Mouse (Mus musculus) stomach, embryonic 15.5 days (tissue): ENCODE measurements at regions not wholly inside any gene's neighbourhood (a gene's known extent, or its start where the extent isn't known, plus 50 kb on each side); places are given as distances from the start of the nearest gene placed in this dataset.

Source experiments
- ATAC-seq: fragments of 200-750 bp; cut with Nextera tagmentation; 2 replicates; pipeline ENCODE4 v1.8.0; 2017; ENCODE audit warnings: low read depth, moderate number of reproducible peaks, moderate TSS enrichment; ENCODE audit not compliant: insufficient read depth, low FRiP score
- H3K27ac ChIP-seq: fragments of 300-500 bp; sonication (generic); 2 replicates; pipeline ENCODE4 v1.5.1; 2015; ENCODE audit warnings: mild to moderate bottlenecking, inconsistent platforms
- H3K27me3 ChIP-seq: fragments of 300-500 bp; sonication (generic); replicated peaks from 2 replicates; pipeline ENCODE4 v1.6.1; 2015; ENCODE audit warnings: inconsistent platforms
- H3K36me3 ChIP-seq: fragments of 300-500 bp; sonication (generic); 2 replicates; pipeline ENCODE4 v1.6.1; 2015; ENCODE audit warnings: inconsistent platforms
- H3K4me1 ChIP-seq: fragments of 300-500 bp; sonication (generic); 2 replicates; pipeline ENCODE4 v1.6.1; 2015; ENCODE audit warnings: inconsistent platforms
- H3K4me2 ChIP-seq: fragments of 300-500 bp; sonication (generic); 2 replicates; pipeline ENCODE4 v1.6.1; 2015; ENCODE audit warnings: mild to moderate bottlenecking, inconsistent platforms
- H3K4me3 ChIP-seq: fragments of 300-500 bp; sonication (generic); replicated peaks from 2 replicates; pipeline ENCODE4 v1.5.1; 2015; ENCODE audit warnings: inconsistent platforms
- H3K9ac ChIP-seq: fragments of 300-500 bp; sonication (generic); 2 replicates; pipeline ENCODE4 v1.6.1; 2015; ENCODE audit warnings: inconsistent platforms
- H3K9me3 ChIP-seq: fragments of 300-500 bp; sonication (generic); 2 replicates; pipeline ENCODE4 v1.6.1; 2016; ENCODE audit warnings: inconsistent platforms
- WGBS: fragments of 180-500 bp; shearing (Covaris S2); methylation state at CpG from one replicate; pipeline ENCODE4 v1.1.7; 2015; 5-methylcytosine and 5-hydroxymethylcytosine counted together

DNA sequence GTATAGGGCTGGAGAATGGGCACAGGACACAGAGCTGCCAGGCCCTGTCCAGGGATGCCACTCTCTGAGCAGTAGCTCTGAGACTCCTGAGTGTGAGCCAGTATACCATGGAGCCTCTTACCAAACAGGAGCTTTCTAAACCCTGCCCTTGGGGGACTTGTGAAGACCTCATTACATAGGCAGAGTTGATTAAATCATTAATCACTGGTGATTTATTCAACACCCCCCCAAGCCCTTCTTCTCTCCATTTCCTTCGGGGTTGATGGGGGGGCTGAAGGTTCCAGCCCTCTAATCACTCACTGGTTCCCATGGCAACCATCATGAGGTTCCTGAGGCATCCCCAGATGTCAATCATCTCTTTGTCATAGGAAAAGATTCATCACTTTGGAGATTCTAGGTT, 81.0 kb upstream of the Plekha5 start:
- no peaks in the 10 kb centered on the region for H3K4me1 ChIP-seq
- H3K27me3 ChIP-seq, result no peaks in the 10 kb centered on the region
- no peak overlapping the region for H3K4me3 ChIP-seq
- H3K9ac ChIP-seq, result no peak overlapping the region
- no peaks in the 10 kb centered on the region for H3K36me3 ChIP-seq
- WGBS, result 59% methylated on average over 1 of the region's 1 CpGs
- no peak for ATAC-seq
- no peaks in the 10 kb centered on the region for H3K9me3 ChIP-seq
- no peak overlapping the region for H3K4me2 ChIP-seq
- no peak overlapping the region for H3K27ac ChIP-seq

DNA sequence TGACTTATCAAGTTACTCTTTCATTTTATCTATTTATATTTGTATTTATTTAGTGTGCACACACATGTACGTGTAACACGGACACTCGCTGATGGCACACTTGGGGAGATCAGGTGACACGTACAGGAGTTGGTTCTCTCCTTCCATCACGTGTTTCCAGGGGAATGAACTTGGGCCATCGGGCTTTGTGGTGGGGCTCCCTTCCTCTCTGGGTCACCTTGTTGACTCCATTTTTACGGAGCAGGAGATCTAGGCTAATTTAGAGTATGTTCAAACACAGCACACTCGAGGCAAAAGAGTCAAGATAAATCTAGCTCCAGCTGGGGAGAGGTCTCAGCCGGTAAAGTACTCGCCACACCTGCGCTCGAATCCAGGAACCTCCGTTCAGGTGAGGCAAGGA, 84.1 kb upstream of the Plekha5 start:
- Histone ChIP-seq H3K4me3 (no peak overlapping the region), H3K27ac (no peak overlapping the region), H3K36me3 (no peaks in the 10 kb centered on the region), H3K9me3 (no peaks in the 10 kb centered on the region), H3K4me1 (peaks cover 9% of the 10 kb centered on the region; the same call in 1 of the 2 replicates), H3K27me3 (no peaks in the 10 kb centered on the region), H3K4me2 (no peak overlapping the region), H3K9ac (no peak overlapping the region)
- ATAC-seq, result no peak
- 74% methylated on average over 13 of the region's 13 CpGs for WGBS

DNA sequence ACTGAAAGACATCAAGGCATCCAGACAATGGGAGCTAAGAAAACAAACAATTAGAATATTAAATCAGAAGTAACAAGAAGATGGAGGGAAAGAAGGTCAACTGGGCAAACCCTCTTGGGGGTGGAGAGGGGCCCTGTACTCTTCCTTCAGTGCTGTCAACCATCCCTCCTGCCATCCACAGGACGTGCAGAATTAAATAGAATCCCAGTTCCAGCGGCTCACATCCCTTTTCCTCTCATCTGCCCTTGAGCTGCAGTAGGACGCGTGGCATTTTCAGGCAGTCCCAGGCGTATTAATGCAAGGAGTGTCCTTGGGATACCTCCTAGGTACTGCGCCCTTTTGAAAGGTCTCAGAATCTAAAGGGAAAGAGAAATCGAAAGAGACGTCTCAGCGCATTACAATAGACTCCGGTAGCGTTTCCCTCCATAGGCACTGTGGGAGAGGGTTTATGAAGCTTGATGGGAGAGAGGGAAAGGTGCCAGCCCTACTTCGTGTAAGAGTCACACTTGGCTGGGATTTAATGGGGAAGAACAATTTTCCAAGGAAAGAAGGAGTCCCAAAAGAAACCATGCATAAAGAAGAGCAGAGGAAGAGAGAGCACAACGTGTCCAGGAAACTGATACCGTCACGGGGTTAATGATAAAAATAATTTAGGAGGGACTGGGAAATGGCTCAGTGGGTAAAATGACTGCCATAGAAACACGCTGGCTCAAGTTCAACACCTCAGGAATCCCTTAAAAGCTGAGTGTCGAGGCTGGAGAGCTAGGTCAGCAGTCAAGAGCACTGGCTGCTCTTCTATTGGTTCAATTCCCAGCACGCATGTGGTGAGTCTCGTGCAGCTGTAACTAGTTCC, 85.7 kb upstream of the Plekha5 start:
- ATAC-seq, result no peak
- 55% methylated on average over 19 of the region's 19 CpGs for WGBS
- no peaks in the 10 kb centered on the region for H3K36me3 ChIP-seq
- H3K9ac ChIP-seq, result no peak overlapping the region
- H3K4me2 ChIP-seq, result peak overlapping the region; percentile 17
- H3K4me1 ChIP-seq, result peaks cover 9% of the 10 kb centered on the region; the same call in 1 of the 2 replicates
- H3K9me3 ChIP-seq, result no peaks in the 10 kb centered on the region
- no peak overlapping the region for H3K4me3 ChIP-seq
- H3K27me3 ChIP-seq, result no peaks in the 10 kb centered on the region
- H3K27ac ChIP-seq, result peak overlapping the region; percentile 86; the same call in 1 of the 2 replicates

DNA sequence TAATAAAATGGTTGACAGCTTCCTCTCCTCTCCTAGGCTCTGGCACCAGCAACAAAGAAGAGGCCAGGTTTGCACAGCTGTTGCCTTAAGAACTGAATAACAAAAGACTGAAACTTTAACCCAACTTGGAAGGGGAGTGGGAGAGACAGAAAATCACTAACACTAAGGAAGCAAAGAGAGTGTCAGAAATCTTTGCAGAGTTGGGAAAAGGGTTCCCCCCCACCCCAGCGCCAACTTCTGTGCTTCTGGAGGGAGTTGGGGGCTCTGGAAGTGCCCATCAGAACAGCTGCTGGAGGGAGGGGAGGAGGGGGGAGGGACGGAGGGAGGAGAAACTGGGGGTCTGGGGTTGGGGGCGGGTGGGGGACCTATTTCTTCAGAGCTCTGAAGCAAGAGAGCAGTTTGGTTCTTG, 86.8 kb upstream of the Plekha5 start:
- peak; percentile 30; the same call in 1 of the 2 replicates for ATAC-seq
- H3K27ac ChIP-seq, result peak overlapping the region; percentile 86
- no peaks in the 10 kb centered on the region for H3K27me3 ChIP-seq
- 7% methylated on average over 3 of the region's 3 CpGs for WGBS
- H3K9ac ChIP-seq, result no peak overlapping the region
- no peaks in the 10 kb centered on the region for H3K9me3 ChIP-seq
- no peaks in the 10 kb centered on the region for H3K36me3 ChIP-seq
- peak overlapping the region; percentile 17; the same call in 1 of the 2 replicates for H3K4me2 ChIP-seq
- no peak overlapping the region for H3K4me3 ChIP-seq
- peaks cover 9% of the 10 kb centered on the region; the same call in 1 of the 2 replicates for H3K4me1 ChIP-seq

- Histone ChIP-seq H3K27ac (peak overlapping the region; percentile 86), H3K36me3 (no peaks in the 10 kb centered on the region), H3K4me1 (peaks cover 9% of the 10 kb centered on the region; the same call in 1 of the 2 replicates), H3K9ac (no peak overlapping the region), H3K4me3 (no peak overlapping the region; the same call in 1 of the 2 replicates), H3K9me3 (no peaks in the 10 kb centered on the region), H3K4me2 (peak overlapping the region; percentile 38; the same call in 1 of the 2 replicates), H3K27me3 (no peaks in the 10 kb centered on the region)
- 5% methylated on average over 13 of the region's 13 CpGs for WGBS
- peak; percentile 21; the same call in 1 of the 2 replicates for ATAC-seq
Measured at GRCm38 (mm10) chr6:140336414-140336941, 87.4 kb upstream of the Plekha5 start.

GRCm38 (mm10) chr6:140333397-140333796, 90.5 kb upstream of the Plekha5 start:
- H3K9ac ChIP-seq, result no peak overlapping the region
- ATAC-seq, result no peak
- H3K4me3 ChIP-seq, result no peak overlapping the region

DNA sequence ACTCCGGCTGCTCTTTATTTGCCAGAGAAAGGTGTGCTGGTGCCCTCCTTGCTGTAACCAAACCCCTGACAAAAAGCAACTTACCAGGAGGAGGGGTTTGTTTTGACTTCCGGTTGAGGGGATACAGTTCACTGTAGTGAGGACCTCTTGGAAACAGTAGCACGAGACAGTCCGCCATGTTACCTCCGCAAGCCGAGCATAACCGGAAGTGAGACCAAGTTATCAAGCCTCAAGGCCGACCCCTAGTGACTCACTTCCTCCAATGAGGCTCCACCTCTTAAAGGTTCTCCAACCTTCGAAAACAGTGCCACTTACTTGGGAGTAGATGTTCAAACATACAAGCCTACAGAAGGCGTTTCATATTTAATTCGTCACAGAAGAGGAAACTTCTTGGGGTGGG, 115.2 kb upstream of the Plekha5 start:
- no peaks in the 10 kb centered on the region for H3K36me3 ChIP-seq
- WGBS, result 90% methylated on average over 11 of the region's 11 CpGs
- no peaks in the 10 kb centered on the region for H3K4me1 ChIP-seq
- no peaks in the 10 kb centered on the region for H3K9me3 ChIP-seq
- H3K27me3 ChIP-seq, result no peaks in the 10 kb centered on the region
- H3K9ac ChIP-seq, result no peak overlapping the region
- no peak overlapping the region for H3K27ac ChIP-seq
- ATAC-seq, result no peak
- no peak overlapping the region for H3K4me3 ChIP-seq
- no peak overlapping the region for H3K4me2 ChIP-seq

More at GRCm38 (mm10) chr6:140333397-140333796, 90.5 kb upstream of the Plekha5 start:
- WGBS, result 68% methylated on average over 3 of the region's 3 CpGs
- Histone ChIP-seq H3K4me1 (peaks cover 9% of the 10 kb centered on the region; the same call in 1 of the 2 replicates), H3K9me3 (no peaks in the 10 kb centered on the region), H3K27ac (no peak overlapping the region), H3K4me2 (no peak overlapping the region), H3K27me3 (no peaks in the 10 kb centered on the region), H3K36me3 (no peaks in the 10 kb centered on the region)

DNA sequence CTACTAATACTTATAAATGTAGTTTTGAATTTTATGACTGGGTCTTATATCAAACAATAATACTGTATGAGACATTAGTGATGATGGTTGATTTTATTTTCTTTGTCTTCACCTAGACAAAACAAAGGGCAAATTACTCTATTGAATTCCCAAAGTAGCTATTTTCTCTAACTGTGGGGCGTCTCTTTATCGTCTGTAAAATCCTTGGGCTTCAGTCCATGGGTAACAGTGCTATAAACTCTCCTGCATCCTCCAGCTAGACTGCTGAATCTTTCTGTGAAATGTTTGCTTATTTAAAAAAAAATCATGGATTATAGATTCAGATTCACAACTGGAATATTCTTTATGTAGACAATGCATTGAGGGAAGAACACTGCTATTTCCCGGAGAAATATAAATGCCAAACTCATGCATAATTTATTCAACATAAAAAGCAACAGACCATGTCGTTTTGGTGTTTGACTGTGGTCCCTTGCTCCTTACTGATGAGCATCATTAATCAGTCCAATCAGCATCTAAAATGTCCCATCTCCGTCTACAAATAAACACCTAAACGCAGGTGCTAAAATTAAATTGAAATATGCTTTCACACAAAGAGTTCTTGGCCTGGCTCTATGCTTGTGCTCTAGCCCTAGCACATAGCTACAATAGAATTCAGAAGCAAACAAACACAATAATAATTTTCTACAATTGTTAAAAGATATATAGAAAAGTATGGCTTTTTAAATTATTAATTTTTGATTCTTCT, 116.9 kb upstream of the Plekha5 start:
- Histone ChIP-seq H3K4me3 (no peak overlapping the region), H3K4me2 (no peak overlapping the region), H3K36me3 (no peaks in the 10 kb centered on the region), H3K27ac (no peak overlapping the region), H3K27me3 (no peaks in the 10 kb centered on the region), H3K9ac (no peak overlapping the region), H3K9me3 (no peaks in the 10 kb centered on the region), H3K4me1 (no peaks in the 10 kb centered on the region)
- no peak for ATAC-seq
- 85% methylated on average over 6 of the region's 6 CpGs for WGBS

GRCm38 (mm10) chr6:140304105-140304504, 119.7 kb upstream of the Plekha5 start:
- ATAC-seq, result no peak
- H3K4me2 ChIP-seq, result no peak overlapping the region
- no peaks in the 10 kb centered on the region for H3K4me1 ChIP-seq
- no peaks in the 10 kb centered on the region for H3K36me3 ChIP-seq
- no peak overlapping the region for H3K4me3 ChIP-seq
- H3K27ac ChIP-seq, result no peak overlapping the region
- no peaks in the 10 kb centered on the region for H3K27me3 ChIP-seq
- H3K9me3 ChIP-seq, result no peaks in the 10 kb centered on the region
- no peak overlapping the region for H3K9ac ChIP-seq
- 65% methylated on average over 5 of the region's 5 CpGs for WGBS

DNA sequence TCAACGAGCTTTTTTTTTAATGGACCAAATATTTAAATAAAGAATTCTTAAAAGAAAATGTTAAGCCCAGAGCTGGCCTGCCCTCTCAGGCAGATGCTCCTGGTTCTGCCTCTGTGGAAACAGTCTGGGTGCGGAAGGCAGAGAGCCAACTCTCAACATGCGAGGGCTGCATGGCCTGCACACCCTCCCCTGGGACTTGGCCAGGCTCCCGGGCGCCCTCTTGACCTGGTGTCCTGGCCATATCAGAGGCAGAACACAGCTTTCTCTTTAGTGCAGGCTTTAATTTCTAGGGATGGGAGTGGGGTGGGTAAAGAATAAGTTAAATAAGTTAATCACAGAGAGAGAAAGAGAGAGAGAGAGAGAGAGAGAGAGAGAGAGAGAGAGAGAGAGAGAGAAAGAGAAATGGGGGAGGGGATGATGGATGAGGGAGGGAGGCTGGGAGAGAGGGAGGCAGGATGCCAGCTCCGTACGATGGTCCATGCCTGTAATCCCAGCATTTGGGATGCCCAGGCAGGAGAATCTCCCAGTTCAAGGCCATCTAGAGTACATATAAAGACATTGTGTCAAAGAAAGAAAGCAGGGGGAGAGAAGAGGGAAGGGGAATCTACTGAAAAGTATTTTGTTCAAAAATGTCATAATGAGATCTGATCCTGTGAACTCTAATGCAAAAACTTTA, 123.2 kb upstream of the Plekha5 start:
- WGBS, result 36% methylated on average over 7 of the region's 7 CpGs
- no peaks in the 10 kb centered on the region for H3K27me3 ChIP-seq
- H3K4me3 ChIP-seq, result no peak overlapping the region
- H3K27ac ChIP-seq, result no peak overlapping the region
- H3K9ac ChIP-seq, result no peak overlapping the region
- no peaks in the 10 kb centered on the region for H3K9me3 ChIP-seq
- H3K4me2 ChIP-seq, result no peak overlapping the region
- ATAC-seq, result peak; percentile 83
- no peaks in the 10 kb centered on the region for H3K36me3 ChIP-seq
- 0 out of 2 replicates have a peak, but pooled peaks cover 6% of the 10 kb centered on the region for H3K4me1 ChIP-seq

DNA sequence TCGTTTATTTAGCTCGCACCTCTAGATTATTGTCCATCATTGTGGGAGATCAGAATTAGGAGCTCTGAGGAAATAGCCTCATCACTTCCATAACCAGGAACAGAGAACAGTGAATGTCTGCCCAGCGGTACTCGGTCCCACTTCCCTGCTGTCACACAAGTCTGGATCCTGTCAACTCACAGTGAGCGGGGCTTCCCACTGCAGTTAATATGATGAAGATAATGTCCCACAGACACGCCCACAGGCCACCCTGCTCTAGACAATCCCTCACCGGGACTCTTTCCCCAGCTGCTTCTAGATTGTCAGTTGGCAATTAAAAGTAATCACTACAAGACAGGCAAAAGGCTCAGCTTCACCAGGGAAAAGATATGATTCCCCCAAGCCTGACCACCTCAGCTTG, 124.2 kb upstream of the Plekha5 start:
- H3K27me3 ChIP-seq, result no peaks in the 10 kb centered on the region
- ATAC-seq, result no peak
- H3K36me3 ChIP-seq, result no peaks in the 10 kb centered on the region
- no peak overlapping the region for H3K9ac ChIP-seq
- H3K4me1 ChIP-seq, result 0 out of 2 replicates have a peak, but pooled peaks cover 6% of the 10 kb centered on the region
- WGBS, result 45% methylated on average over 7 of the region's 7 CpGs
- H3K27ac ChIP-seq, result no peak overlapping the region
- H3K9me3 ChIP-seq, result no peaks in the 10 kb centered on the region
- H3K4me3 ChIP-seq, result no peak overlapping the region
- H3K4me2 ChIP-seq, result no peak overlapping the region
